Mouse (Mus musculus) spleen, adult 12 weeks (tissue): ENCODE measurements around the gene Sbf2.
"Not testable (repeated sequence)": the region's sequence is repeated elsewhere in the genome, so short reads cannot be mapped to it uniquely, and the experiment has no call there.

ENCODE experiments used
- DNase-seq: peaks from one replicate; pipeline ENCODE4 v3.0.0; 2022; ENCODE audit warnings: low spot score

The Sbf2 gene

GRCm38 (mm10) chr7:110614133-110615063 is at the start of gene Sbf2:
Sbf2 (minus strand) TSS chr7:110614922.
- no peak for DNase-seq

DNA sequence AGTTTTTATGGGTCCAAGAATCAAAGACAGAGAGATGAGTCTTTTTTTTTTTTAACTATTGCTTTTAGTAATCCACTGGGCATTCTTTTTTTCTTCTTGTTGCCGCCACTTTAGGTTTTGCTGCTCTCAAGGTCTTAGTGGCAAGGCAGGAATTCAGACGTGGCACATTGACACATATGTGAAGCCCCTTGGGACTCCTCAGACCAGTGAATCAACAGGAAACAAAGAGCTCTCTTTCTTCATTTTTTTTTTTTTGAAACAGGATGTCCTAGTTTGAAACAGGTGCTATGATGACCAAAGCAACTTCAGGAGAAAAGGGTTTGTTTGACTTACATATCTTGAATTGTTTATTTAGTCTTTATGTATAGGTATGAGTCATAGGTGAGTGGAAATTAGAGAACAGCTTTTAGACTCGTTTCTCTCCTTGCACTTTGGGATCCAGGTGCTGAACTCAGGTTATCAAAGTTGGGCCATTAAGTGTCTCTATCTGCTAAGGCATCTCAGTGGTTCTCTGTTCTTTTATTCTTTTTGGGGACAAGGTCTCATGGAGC is 43.7 kb upstream of the Sbf2 start:
- DNase-seq: no peak

GRCm38 (mm10) chr7:110655966-110656365 is 41.2 kb upstream of the Sbf2 start:
- DNase-seq: no peak

DNA sequence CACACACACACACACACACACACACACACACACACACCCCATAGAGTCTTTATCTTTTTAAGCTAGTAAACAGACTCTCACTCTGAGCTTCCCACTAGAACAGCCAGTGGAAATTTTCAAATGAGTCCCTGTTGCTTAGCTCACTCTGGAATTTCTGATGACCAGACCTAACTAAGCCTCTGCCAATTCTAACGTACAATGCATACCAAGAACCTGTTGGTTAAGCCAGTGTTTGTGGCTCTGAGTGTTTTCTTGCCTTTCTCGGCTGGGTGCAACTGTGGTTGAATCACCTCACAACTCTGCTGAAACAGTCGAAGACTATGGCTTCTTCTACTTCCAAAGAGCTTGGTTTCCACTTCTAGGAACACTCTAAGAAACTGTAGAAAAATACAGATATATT is 40.5 kb upstream of the Sbf2 start:
- no peak for DNase-seq

GRCm38 (mm10) chr7:110651091-110651490 is 36.4 kb upstream of the Sbf2 start:
- no peak for DNase-seq

DNA sequence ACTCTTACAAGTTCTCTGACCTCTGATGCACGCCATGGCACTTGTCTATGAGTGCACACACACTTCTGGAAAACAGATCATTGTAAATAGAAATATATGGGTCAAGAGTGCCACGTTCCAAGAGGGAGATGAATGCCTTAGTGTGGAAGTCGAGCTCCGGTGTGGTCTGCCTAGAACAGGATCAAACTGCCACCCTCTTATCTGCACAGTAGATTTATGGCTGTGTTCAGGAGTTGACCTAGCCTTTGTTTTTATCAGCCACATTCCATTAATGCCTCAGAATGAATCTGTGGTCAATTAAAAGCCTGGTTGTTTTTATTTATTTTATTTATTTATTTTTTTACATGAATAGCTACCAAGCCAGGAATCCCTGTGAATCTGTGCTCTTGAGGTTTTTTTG is 35.8 kb upstream of the Sbf2 start:
- DNase-seq: no peak

GRCm38 (mm10) chr7:110649133-110649987 is 34.6 kb upstream of the Sbf2 start:
- no peak for DNase-seq

DNA sequence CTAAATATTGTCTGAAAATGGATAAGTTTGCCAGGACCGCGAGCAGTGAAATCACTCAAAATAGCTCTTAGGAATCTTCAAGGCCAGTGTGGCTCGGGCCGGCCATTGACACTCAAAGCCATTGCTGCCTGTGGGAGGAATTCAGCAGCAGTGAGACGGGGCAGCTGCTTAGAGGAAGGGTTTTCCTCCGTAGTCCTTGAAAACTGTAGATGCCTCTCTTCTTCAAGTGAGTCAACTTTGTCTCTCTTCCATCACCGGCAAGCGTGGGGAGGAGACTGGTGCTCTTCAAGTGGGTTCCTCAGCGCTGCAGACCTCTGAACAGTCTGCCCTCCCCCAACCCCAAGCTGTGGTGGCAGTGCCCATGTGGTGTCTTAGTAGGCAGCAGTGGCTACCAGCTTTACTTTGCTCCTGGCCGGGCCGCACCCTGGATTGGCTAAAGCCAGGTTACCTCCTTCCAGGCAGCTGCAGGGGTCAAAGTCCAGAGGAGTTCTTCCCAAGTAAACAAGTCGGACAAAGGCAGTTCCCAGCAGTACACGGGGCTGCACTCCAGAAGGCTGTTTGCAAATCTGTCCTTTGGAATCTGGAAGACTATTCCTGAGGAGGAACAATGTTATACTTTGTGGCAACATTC is 33.8 kb upstream of the Sbf2 start:
- DNase-seq: no peak

- DNase-seq: no peak
Measured at GRCm38 (mm10) chr7:110647559-110648454, 33.1 kb upstream of the Sbf2 start.

DNA sequence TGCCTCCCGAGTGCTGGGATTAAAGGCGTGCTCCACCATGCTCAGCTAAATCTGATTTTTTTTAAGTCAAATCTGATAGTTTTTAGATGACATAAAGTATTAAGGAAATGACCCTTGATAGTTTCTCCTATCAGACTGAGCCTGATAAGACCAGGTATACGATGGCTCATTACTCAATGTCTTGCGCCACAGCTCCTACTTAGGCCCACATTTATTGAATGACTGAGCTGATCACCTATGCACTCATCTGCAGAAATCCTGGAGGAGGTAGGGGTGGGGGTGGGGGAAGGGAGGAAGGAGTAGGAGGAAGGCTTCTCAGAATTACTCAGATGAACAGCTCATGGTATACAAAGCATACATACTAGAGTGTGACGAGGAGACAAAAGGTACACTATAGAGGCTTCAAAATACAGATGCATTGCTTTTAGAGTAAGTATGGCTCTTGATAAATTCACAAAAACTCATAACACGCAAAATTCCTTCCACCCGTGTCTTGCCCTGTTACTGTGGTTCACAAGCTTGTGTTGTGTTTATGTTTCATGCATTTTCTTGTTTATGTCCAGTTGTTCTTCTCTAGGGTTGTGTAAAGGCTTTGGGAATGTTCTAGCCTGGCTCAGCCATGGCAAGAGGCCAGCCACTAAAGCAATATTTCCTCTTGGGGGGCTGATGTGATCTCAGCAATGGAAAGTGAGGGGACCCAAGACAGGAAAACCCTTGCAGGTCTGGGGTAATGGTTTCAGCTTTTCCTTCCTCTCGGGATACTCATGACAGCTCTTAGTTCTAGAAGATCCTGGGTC is 32.1 kb upstream of the Sbf2 start:
- no peak for DNase-seq

DNA sequence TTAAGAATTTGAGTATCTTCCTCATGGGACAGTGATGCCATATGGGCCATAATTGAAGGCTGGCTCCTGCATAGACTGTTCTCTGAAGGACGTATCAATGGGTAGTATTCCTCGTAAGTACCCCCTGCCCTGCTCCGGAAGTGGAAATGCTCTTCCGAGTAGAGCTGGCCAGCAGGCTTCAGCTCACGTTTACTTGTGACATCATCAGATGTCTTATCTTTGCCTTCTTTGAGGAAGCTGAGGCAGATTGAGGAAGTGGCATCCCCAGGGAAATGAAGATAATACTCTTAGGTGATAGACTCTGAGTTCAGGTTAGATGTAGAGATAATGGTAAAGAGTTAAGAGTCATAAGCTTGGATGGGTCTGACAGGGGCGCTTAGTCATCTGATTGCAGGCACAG is 31.1 kb upstream of the Sbf2 start:
- DNase-seq: no peak

DNA sequence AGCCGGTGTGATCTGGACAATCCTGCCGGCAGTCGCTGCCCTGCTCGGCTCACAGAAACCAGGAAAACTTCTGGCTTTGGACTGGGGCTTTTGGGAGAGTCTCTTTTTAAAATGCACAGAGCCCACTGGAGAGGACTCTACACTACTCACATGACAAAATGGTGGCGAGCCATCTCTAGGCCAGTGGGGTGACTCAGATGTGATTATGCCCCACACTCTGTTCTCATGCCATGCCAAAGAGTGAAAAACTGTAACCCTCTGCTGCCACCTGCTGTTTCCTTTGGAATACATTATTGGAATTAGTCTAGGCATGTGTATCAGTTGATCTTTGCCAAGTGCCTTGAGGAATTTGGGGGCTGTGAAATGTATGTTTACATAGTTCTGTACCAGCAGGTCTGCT is 30.6 kb upstream of the Sbf2 start:
- no peak for DNase-seq

GRCm38 (mm10) chr7:110639958-110640357 is 25.2 kb upstream of the Sbf2 start:
- DNase-seq: not testable (repeated sequence)

- no peak for DNase-seq
Measured at GRCm38 (mm10) chr7:110639291-110639915, 24.7 kb upstream of the Sbf2 start.

DNA sequence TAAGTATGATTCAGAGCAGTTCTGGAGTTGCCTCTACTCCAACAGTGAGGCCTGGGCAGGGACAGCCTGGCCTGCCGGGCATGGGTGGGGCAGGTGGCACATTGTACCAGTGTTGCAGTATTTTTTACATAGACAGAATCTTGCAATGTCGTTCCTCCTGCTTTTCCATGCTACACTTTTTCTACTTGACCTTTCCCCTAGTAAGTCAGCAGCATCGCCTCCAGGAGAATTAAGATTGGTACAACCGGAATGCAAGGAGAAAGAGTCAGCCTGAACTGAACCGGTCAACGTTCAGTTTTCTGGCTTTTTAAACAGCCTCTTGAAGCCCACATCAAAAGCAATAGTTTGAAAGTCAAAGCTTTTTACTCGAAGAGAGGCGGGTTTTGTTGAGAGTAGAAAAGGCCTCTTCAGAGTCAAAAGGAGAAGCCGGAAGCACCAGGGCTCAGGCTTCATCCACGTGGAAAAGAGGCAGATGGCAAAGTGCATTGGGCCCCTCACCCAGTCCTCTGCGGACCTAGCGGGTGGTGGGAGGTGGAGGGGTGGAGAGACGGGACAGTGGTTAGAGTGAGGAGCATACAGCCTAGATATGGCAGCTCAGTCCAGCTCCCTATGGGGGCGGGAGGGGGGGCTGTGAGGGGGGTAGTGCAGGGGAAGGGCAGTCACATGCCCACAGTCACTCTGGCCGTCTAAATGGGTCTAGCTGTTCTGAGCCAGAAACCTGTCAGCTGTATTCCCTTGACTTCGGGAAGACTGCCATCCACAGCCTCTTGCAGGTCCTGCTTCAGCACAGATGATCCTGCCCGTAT is 23.8 kb upstream of the Sbf2 start:
- DNase-seq: no peak

DNA sequence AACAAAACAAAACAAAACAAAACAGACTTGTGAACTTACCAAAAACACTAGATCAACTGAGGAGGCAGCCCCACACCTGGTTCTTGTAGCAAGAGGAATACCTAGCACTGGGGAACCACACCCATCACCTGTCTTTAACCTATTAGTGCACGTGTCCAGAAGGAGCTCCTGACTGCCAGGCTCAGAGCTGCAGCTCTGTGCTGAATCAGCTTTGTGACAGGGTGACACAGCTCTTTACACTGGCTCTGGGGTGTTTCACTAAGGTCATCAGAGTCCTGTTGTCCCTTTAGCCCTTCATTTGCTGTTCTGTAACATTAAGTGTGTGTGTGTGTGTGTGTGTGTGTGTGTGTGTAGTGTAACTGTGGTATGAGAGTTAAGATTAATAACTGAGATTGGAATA is 21.8 kb upstream of the Sbf2 start:
- no peak for DNase-seq

- DNase-seq: no peak
Measured at GRCm38 (mm10) chr7:110635929-110636328, 21.2 kb upstream of the Sbf2 start.

DNA sequence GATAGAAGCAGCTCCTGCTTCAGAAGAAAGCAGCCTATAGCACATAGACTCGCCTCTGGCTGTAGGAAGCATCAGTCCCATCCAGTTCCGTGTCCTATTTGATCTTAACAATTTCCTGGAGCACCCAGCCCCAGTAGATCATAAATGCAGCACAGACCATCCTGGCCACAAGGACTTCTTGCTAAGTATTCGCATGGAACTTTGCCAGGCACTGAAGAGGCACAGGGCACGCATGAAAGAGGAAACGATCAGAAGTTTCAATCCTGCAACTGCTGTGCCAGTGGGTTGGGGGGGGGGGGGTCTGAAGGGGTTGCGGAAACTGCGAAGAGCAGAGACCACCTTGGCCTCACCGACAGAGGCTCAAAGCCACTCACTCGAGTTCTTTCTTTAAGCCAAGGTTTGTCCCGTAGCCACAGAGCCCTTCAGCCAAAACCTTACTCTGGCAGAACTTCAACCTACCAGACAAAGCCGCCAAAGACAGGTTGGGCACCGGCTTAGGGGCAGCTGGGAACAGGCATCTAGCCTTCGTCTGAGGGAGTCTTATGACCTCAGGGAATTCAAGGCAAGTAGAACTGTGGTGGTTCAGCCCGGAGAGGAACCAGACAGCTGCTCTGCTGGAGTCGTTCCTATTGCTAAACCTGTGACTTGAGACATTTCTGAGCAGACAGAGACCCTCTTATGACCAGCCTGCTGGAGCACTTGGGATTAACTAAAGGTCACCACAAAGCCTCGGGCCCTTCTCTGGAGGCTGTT is 16.6 kb upstream of the Sbf2 start:
- no peak for DNase-seq
